ENCODE assay signal across 8 mouse cellular contexts in the genomic region with DNA sequence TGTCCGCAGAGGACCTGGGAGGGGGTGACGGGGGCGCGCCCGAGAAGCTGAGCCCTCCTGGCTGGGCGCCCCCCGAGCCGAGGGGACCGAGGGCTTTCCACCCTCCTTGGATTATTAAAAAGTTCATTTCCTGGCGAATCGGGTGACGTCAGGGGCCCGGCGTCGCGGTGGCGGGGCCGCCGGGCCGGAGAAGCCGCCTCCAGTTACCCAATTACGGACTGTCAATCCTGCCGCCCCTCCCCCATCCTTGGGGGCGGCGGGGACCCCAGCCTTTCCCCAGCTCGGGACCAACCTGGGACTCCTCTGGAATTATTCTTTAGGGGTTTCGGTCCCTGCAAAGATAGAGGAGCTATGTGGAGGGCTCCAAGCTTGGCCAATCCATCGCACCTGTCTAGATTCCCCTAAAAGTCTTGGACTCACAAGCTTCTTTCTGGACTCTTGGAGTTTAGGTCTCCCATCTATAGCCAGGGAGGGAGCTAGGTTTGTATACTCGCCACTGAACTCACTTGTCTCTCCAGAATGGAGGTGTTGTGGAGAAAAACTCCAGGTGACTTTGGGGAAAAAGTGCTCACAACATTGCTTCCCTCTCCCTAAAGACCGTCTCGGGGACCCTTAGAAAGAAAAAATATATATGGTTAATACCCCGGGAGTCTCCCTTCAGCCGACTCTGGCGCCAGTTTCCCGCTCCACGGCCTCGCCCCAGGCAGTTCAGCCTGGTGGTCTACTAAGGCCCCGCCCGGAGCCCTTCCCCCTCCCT. TPM values are rescaled to one million over a fixed set of nuclear protein-coding genes. Genes with fewer than 3 reads are reported as not detected.
DNase-seq lines count a peak whose midpoint lies in the region; ATAC-seq and TF ChIP-seq lines count a peak whose summit lies in the region.

No protein-coding gene starts in this region.

- H3K36me3 ChIP-seq in E14TG2a.4 (ENCODE audit: insufficient read depth, low read length) = no peaks in the 10 kb centered on the region
- no peaks in the 10 kb centered on the region for H3K36me3 ChIP-seq in limb, embryonic 15.5 days

- no peak for ATAC-seq in limb, embryonic 15.5 days (ENCODE audit: insufficient number of reproducible peaks, low FRiP score, low TSS enrichment, low read depth)

- peaks cover 100% of the 10 kb centered on the region for H3K27me3 ChIP-seq in E14TG2a.4 (ENCODE audit: insufficient read depth, low read length)
- peaks cover 100% of the 10 kb centered on the region for H3K27me3 ChIP-seq in limb, embryonic 15.5 days

- WGBS in limb, embryonic 15.5 days = under 1% methylated on average over 39 of the region's 39 CpGs

- H3K4me3 ChIP-seq in E14TG2a.4 (replicated peaks; ENCODE audit: low read length) = peak overlapping the region; percentile 74
- peak overlapping the region; percentile 46 for H3K4me3 ChIP-seq in limb, embryonic 15.5 days

- intact Hi-C loops in heart, postnatal 14 days (cut with DNase I) = no loop called here

- 0 out of 2 replicates have a peak, but pooled peaks cover 6% of the 10 kb centered on the region for H3K9me3 ChIP-seq in E14TG2a.4 (ENCODE audit: low read length)
- H3K9me3 ChIP-seq in limb, embryonic 15.5 days = no peaks in the 10 kb centered on the region

- no peak overlapping the region for H3K9ac ChIP-seq in limb, embryonic 15.5 days

- H3K4me2 ChIP-seq in limb, embryonic 15.5 days = peak overlapping the region; percentile 88

- no peak for TF ChIP-seq CTCF in E14TG2a.4 (conservative IDR thresholded peaks at IDR 0.05; ENCODE audit: low read length)

- H3K27ac ChIP-seq in limb, embryonic 15.5 days = no peak overlapping the region

- H3K4me1 ChIP-seq in E14TG2a.4 (replicated peaks; ENCODE audit: low read depth, low read length) = peaks cover 70% of the 10 kb centered on the region
- peaks cover 63% of the 10 kb centered on the region for H3K4me1 ChIP-seq in limb, embryonic 15.5 days

- peak; percentile 65 for DNase-seq in embryo, embryonic 9.5 days (ENCODE audit: extremely low spot score)
- DNase-seq in heart, postnatal 14 days = peak; percentile 49 to 63
- peak; percentile 65 for DNase-seq in neural tube, embryonic 10.5 days (ENCODE audit: extremely low spot score, low spot score)
- DNase-seq in frontal cortex, postnatal 14 days (ENCODE audit: low spot score in 2 of 2) = no peak
- DNase-seq in B cell, adult 2 months = no peak
- DNase-seq in ovary, postnatal 10 days (ENCODE audit: low spot score) = no peak

RNA-seq across cellular contexts. Expression of gene Gata2, which starts 3.8 kb away (rescaled TPM):
- total RNA-seq in heart, postnatal 14 days (2021) = 10 to 100 TPM; 21.4 to 23.7 TPM
- polyA plus RNA-seq in limb, embryonic 15.5 days (2015; fragmentation: Nextera tagmentation; extraction: Ambion mirVana) = 21.8 and 21.9 TPM in 2 replicates

RNA-seq across cellular contexts. Expression of gene Dnajb8, which starts 24.6 kb away (rescaled TPM):
- total RNA-seq in heart, postnatal 14 days (2021) = not detected
- polyA plus RNA-seq in limb, embryonic 15.5 days (2015; fragmentation: Nextera tagmentation; extraction: Ambion mirVana) = not detected in 2 replicates

Comparison
In these comparisons a context has a peak if more than half of its experiments do, and no peak if none do; other contexts are left out.
1. DNase-seq: peak in embryo, embryonic 9.5 days (single experiment), heart, postnatal 14 days (2 of 2) and neural tube, embryonic 10.5 days (single experiment); none in frontal cortex, postnatal 14 days (0 of 2), B cell, adult 2 months (0 of 2) and ovary, postnatal 10 days (single experiment).